Mouse (Mus musculus) hematopoietic stem cell, adult 5-6 weeks (primary cell): Measurements from ENCODE around the gene Ovol1. TPM values are rescaled to one million over a fixed set of nuclear protein-coding genes. Genes with fewer than 3 reads are reported as not detected.

Source experiments
- ATAC-seq, 2 experiments: fragments of 125-278 bp in 1 of 2; replicated peaks in 1 of 2; 2 replicates each; pipeline ENCODE4 v1.8.0; 2016 to 2017; ENCODE audit warnings: inconsistent platforms in 2 of 2, mild to moderate bottlenecking in 2 of 2, moderate number of reproducible peaks in 2 of 2, low read depth in 1 of 2, moderate TSS enrichment in 1 of 2; ENCODE audit not compliant: low FRiP score in 2 of 2, poor library complexity in 2 of 2, severe bottlenecking in 2 of 2, insufficient read depth in 1 of 2, low TSS enrichment in 1 of 2
- total RNA-seq: library from RNA; stranded (forward); fragments of 172-1452, 232-1000 nt; gene quantifications from 2 replicates; pipeline ENCODE4 v1.2.3, GENCODE M21; 2017

The Ovol1 gene
- total RNA-seq, 1 experiment from 2014 or later: not detected

- no peak for ATAC-seq
Observed at GRCm38 (mm10) chr19:5503687-5504086, 56.8 kb downstream of the Ovol1 start, which contains the start of gene 1700020D05Rik. Gene 1700020D05Rik (minus strand): TSS chr19:5503787.

GRCm38 (mm10) chr19:5500330-5500875 lies 60.0 kb downstream of the Ovol1 start:
- ATAC-seq: no peak

Other genes starting within 250 kb of the Ovol1 start
- gene Catsper1, start 224.9 kb downstream of the Ovol1 start, total RNA-seq: not detected in 2 replicates
- gene Cst6, start 211.1 kb downstream of the Ovol1 start, total RNA-seq: 0.45 TPM in 1 of 2 replicates, not detected in the other
- gene Eif1ad, start 193.9 kb downstream of the Ovol1 start, total RNA-seq: 38.1 and 49.7 TPM in 2 replicates
- 43.0 and 51.5 TPM in 2 replicates for gene Banf1, start 193.5 kb downstream of the Ovol1 start, total RNA-seq
- gene Sart1, start 171.9 kb downstream of the Ovol1 start, total RNA-seq: 75.2 and 88.4 TPM in 2 replicates
- 0.30 TPM in 1 of 2 replicates, not detected in the other for gene Tsga10ip, start 158.1 kb downstream of the Ovol1 start, total RNA-seq
- 107 and 122 TPM in 2 replicates for gene Drap1, start 135.7 kb downstream of the Ovol1 start, total RNA-seq
- gene AI837181, start 135.5 kb downstream of the Ovol1 start, total RNA-seq: 14.3 and 15.6 TPM in 2 replicates
- 1.3 and 4.2 TPM in 2 replicates for gene Fosl1, start 113.1 kb downstream of the Ovol1 start, total RNA-seq
- gene Ccdc85b, start 102.8 kb downstream of the Ovol1 start, total RNA-seq: 2.3 and 4.1 TPM in 2 replicates
- 128 and 159 TPM in 2 replicates for gene Fibp, start 100.0 kb downstream of the Ovol1 start, total RNA-seq
- 8.1 and 20.7 TPM in 2 replicates for gene Ctsw, start 92.1 kb downstream of the Ovol1 start, total RNA-seq
- gene Efemp2, start 86.7 kb downstream of the Ovol1 start, total RNA-seq: 1.2 TPM in 1 of 2 replicates, not detected in the other
- gene Mus81, start 72.2 kb downstream of the Ovol1 start, total RNA-seq: 7.9 and 12.0 TPM in 2 replicates
- gene Cfl1, start 70.2 kb downstream of the Ovol1 start, total RNA-seq: 878 and 953 TPM in 2 replicates
- gene 1700020D05Rik, start 56.9 kb downstream of the Ovol1 start, total RNA-seq: 0.69 and 2.8 TPM in 2 replicates
- 3.2 and 4.4 TPM in 2 replicates for gene Snx32, start 50.1 kb downstream of the Ovol1 start, total RNA-seq
- gene Ap5b1, start 7.4 kb upstream of the Ovol1 start, total RNA-seq: 6.5 and 6.8 TPM in 2 replicates
- 47.9 and 73.0 TPM in 2 replicates for gene Rnaseh2c, start 41.2 kb upstream of the Ovol1 start, total RNA-seq
- gene Kat5, start 49.6 kb upstream of the Ovol1 start, total RNA-seq: 67.9 and 88.5 TPM in 2 replicates
- gene Rela, start 76.8 kb upstream of the Ovol1 start, total RNA-seq: 44.7 and 74.6 TPM in 2 replicates
- 33.0 and 33.8 TPM in 2 replicates for gene Sipa1, start 103.1 kb upstream of the Ovol1 start, total RNA-seq
- gene Map3k11, start 128.1 kb upstream of the Ovol1 start, total RNA-seq: 23.9 and 34.3 TPM in 2 replicates
- gene Pcnx3, start 128.3 kb upstream of the Ovol1 start, total RNA-seq: 21.0 and 21.2 TPM in 2 replicates
- 0.75 TPM in 1 of 2 replicates, not detected in the other for gene Kcnk7, start 143.7 kb upstream of the Ovol1 start, total RNA-seq
- gene Ehbp1l1, start 165.7 kb upstream of the Ovol1 start, total RNA-seq: 29.5 and 51.2 TPM in 2 replicates
- 22.8 and 27.0 TPM in 2 replicates for gene Fam89b, start 169.0 kb upstream of the Ovol1 start, total RNA-seq
- 23.5 and 46.0 TPM in 2 replicates for gene Ltbp3, start 180.3 kb upstream of the Ovol1 start, total RNA-seq
- gene Scyl1, start 210.8 kb upstream of the Ovol1 start, total RNA-seq: 22.5 and 30.9 TPM in 2 replicates